Mouse (Mus musculus): ENCODE results near the gene Atp6v1f.

Atp6v1f gene

GRCm38 (mm10) chr6:29467583-29468354 lies at the start of gene Atp6v1f:
Gene Atp6v1f (plus strand): TSS chr6:29467718.
- DNase-seq = peak; percentile 92

- DNase-seq = no peak
Measured at GRCm38 (mm10) chr6:29420596-29420995, 46.9 kb upstream of the Atp6v1f start.

- no peak for DNase-seq
Measured at GRCm38 (mm10) chr6:29425118-29425517, 42.4 kb upstream of the Atp6v1f start.

GRCm38 (mm10) chr6:29426331-29426730 lies 41.2 kb upstream of the Atp6v1f start:
- no peak for DNase-seq

GRCm38 (mm10) chr6:29428171-29428570 lies 39.3 kb upstream of the Atp6v1f start:
- DNase-seq = no peak

- DNase-seq = no peak
Measured at GRCm38 (mm10) chr6:29430681-29431420, 36.7 kb upstream of the Atp6v1f start.

GRCm38 (mm10) chr6:29431473-29431872 lies 36.0 kb upstream of the Atp6v1f start:
- DNase-seq = no peak

GRCm38 (mm10) chr6:29432156-29432555 lies 35.4 kb upstream of the Atp6v1f start:
- DNase-seq = no peak

- no peak for DNase-seq
Measured at GRCm38 (mm10) chr6:29432676-29433037, 34.9 kb upstream of the Atp6v1f start.

GRCm38 (mm10) chr6:29433038-29433803 lies 34.3 kb upstream of the Atp6v1f start, which contains the start of gene Flnc:
Gene Flnc (plus strand): TSS chr6:29433256.
- peak; percentile 22 for DNase-seq

- no peak for DNase-seq
Measured at GRCm38 (mm10) chr6:29433804-29434795, 33.4 kb upstream of the Atp6v1f start.

GRCm38 (mm10) chr6:29434911-29435691 lies 32.4 kb upstream of the Atp6v1f start:
- no peak for DNase-seq

- no peak for DNase-seq
Measured at GRCm38 (mm10) chr6:29435940-29436451, 31.5 kb upstream of the Atp6v1f start.

- DNase-seq = no peak
Measured at GRCm38 (mm10) chr6:29436461-29436934, 31.0 kb upstream of the Atp6v1f start.

GRCm38 (mm10) chr6:29439251-29439650 lies 28.3 kb upstream of the Atp6v1f start:
- no peak for DNase-seq

- DNase-seq = no peak
Measured at GRCm38 (mm10) chr6:29439789-29440188, 27.7 kb upstream of the Atp6v1f start.

- DNase-seq = peak; percentile 50
Measured at GRCm38 (mm10) chr6:29444773-29445172, 22.7 kb upstream of the Atp6v1f start.

- no peak for DNase-seq
Measured at GRCm38 (mm10) chr6:29445354-29445753, 22.2 kb upstream of the Atp6v1f start.

- no peak for DNase-seq
Measured at GRCm38 (mm10) chr6:29449858-29450257, 17.7 kb upstream of the Atp6v1f start.

- DNase-seq = no peak
Measured at GRCm38 (mm10) chr6:29450667-29451066, 16.9 kb upstream of the Atp6v1f start.

- DNase-seq = no peak
Measured at GRCm38 (mm10) chr6:29461502-29461901, 6.0 kb upstream of the Atp6v1f start.

All from kidney, adult 18-20 months (tissue).